Mouse (Mus musculus) lung, postnatal 0 days (tissue): ENCODE results near the gene March11.

ENCODE experiments used
- CTCF ChIP-seq: IDR thresholded peaks from 2 replicates; pipeline ENCODE4 v1.5.1; 2016; ENCODE audit warnings: antibody characterized with exemption, mild to moderate bottlenecking
- EP300 ChIP-seq: IDR thresholded peaks from 2 replicates; pipeline ENCODE4 v1.6.1; 2016; ENCODE audit warnings: antibody characterized with exemption, mild to moderate bottlenecking, control low read depth

- TF ChIP-seq CTCF (no peak), EP300 (no peak)
Observed at GRCm38 (mm10) chr15:26262336-26262735, 46.5 kb upstream of the March11 start.
